Mouse (Mus musculus) adrenal gland, adult 18-20 months (tissue): ENCODE measurements around the gene Nif3l1. TPM values are rescaled to one million over a fixed set of nuclear protein-coding genes. Genes with fewer than 3 reads are reported as not detected.

Source experiments
- DNase-seq, 2 experiments: peaks; one replicate each; pipeline ENCODE4 v3.0.0; 2021 to 2022; ENCODE audit warnings: low spot score in 2 of 2
- total RNA-seq, 2 experiments: library from RNA; stranded (reverse); gene quantifications; 1 replicate in 1 of 2; 2 replicates in 1 of 2; pipeline ENCODE4 v1.2.3; 2021

The Nif3l1 gene
- total RNA-seq, 2 experiments from 2014 or later = 15.6 to 17.7 TPM

GRCm38 (mm10) chr1:58448396-58448795 is 3.4 kb downstream of the Nif3l1 start:
- DNase-seq = no peak

- DNase-seq = no peak
Observed at GRCm38 (mm10) chr1:58454316-58454715, 9.4 kb downstream of the Nif3l1 start.

- DNase-seq = no peak
Observed at GRCm38 (mm10) chr1:58458175-58458574, 13.2 kb downstream of the Nif3l1 start.

- DNase-seq = no peak
Observed at GRCm38 (mm10) chr1:58458867-58459266, 13.9 kb downstream of the Nif3l1 start.

- DNase-seq = no peak
Observed at GRCm38 (mm10) chr1:58460566-58460965, 15.6 kb downstream of the Nif3l1 start.

- no peak for DNase-seq
Observed at GRCm38 (mm10) chr1:58463935-58464334, 19.0 kb downstream of the Nif3l1 start.

- DNase-seq = no peak
Observed at GRCm38 (mm10) chr1:58465042-58465441, 20.1 kb downstream of the Nif3l1 start.

- no peak for DNase-seq
Observed at GRCm38 (mm10) chr1:58465561-58465960, 20.6 kb downstream of the Nif3l1 start.

- DNase-seq = no peak
Observed at GRCm38 (mm10) chr1:58475662-58476061, 30.7 kb downstream of the Nif3l1 start.

- no peak for DNase-seq
Observed at GRCm38 (mm10) chr1:58482647-58483046, 37.7 kb downstream of the Nif3l1 start.

GRCm38 (mm10) chr1:58495603-58496002 is 50.7 kb downstream of the Nif3l1 start:
- no peak for DNase-seq

- no peak for DNase-seq
Observed at GRCm38 (mm10) chr1:58497678-58498077, 52.7 kb downstream of the Nif3l1 start.

- DNase-seq = no peak
Observed at GRCm38 (mm10) chr1:58498758-58499157, 53.8 kb downstream of the Nif3l1 start.

- DNase-seq = no peak
Observed at GRCm38 (mm10) chr1:58503134-58503533, 58.2 kb downstream of the Nif3l1 start.

- no peak for DNase-seq
Observed at GRCm38 (mm10) chr1:58503793-58504370, 58.9 kb downstream of the Nif3l1 start.

- DNase-seq = peak; percentile 83 to 86
Observed at GRCm38 (mm10) chr1:58504577-58505254, 59.8 kb downstream of the Nif3l1 start, which contains the start of gene Orc2. Gene Orc2 (minus strand): TSS chr1:58505109.

GRCm38 (mm10) chr1:58507249-58507648 is 62.3 kb downstream of the Nif3l1 start:
- DNase-seq = no peak

Other genes starting within 250 kb of the Nif3l1 start
- not detected for gene Aox4, start 234.8 kb upstream of the Nif3l1 start, total RNA-seq
- under 1 TPM; 0.40 to 0.42 TPM for gene Aox2, start 166.8 kb upstream of the Nif3l1 start, total RNA-seq
- 100 to 1,000 TPM; 155 to 172 TPM for gene Bzw1, start 52.3 kb upstream of the Nif3l1 start, total RNA-seq
- gene Clk1, start 21.1 kb upstream of the Nif3l1 start, total RNA-seq = 100 to 1,000 TPM; 134 to 201 TPM
- gene Ppil3, start 335 bp downstream of the Nif3l1 start, total RNA-seq = 10 to 100 TPM; 27.9 to 29.4 TPM
- gene Orc2, start 60.0 kb downstream of the Nif3l1 start, total RNA-seq = 10 to 100 TPM; 21.5 to 23.1 TPM
- gene Fam126b, start 141.2 kb downstream of the Nif3l1 start, total RNA-seq = 10 to 100 TPM; 28.9 to 46.1 TPM
- 100 to 1,000 TPM; 138 to 195 TPM for gene Ndufb3, start 141.2 kb downstream of the Nif3l1 start, total RNA-seq